Mouse (Mus musculus) erythroblast, embryonic 14.5 days (primary cell): ENCODE results near the gene Trmt1.

ENCODE experiments used
- GATA1 ChIP-seq: IDR thresholded peaks from 2 replicates; pipeline ENCODE4 v1.6.1; 2012; ENCODE audit warnings: low read length, inconsistent platforms, mixed read lengths
- TAL1 ChIP-seq: IDR thresholded peaks from 3 replicates; pipeline ENCODE4 v1.6.1; 2012; ENCODE audit warnings: low read length, inconsistent platforms, mixed read lengths

- TF ChIP-seq GATA1 (no peak), TAL1 (no peak)
Observed at GRCm38 (mm10) chr8:84708071-84708541, 22.0 kb downstream of the Trmt1 start.
